Mouse (Mus musculus) myocyte (in vitro differentiated cells): ENCODE measurements around the gene Adamtsl3. TPM values are rescaled to one million over a fixed set of nuclear protein-coding genes. Genes with fewer than 3 reads are reported as not detected.

ENCODE experiments used
- H3K27me3 ChIP-seq: one replicate; pipeline ENCODE4 v1.6.1; 2011; ENCODE audit not compliant: control insufficient read depth, insufficient read depth, insufficient read length
- H3K36me3 ChIP-seq: one replicate; pipeline ENCODE4 v1.6.1; 2011; ENCODE audit not compliant: control insufficient read depth, insufficient read depth
- H3K4me2 ChIP-seq: one replicate; pipeline ENCODE4 v1.6.1; 2011; ENCODE audit warnings: low read depth, control low read depth
- H3K4me3 ChIP-seq: one replicate; pipeline ENCODE4 v1.5.1; 2011; ENCODE audit warnings: mild to moderate bottlenecking, control low read depth, moderate library complexity
- H3K79me2 ChIP-seq: one replicate; pipeline ENCODE4 v1.6.1; 2011; ENCODE audit not compliant: control insufficient read depth, insufficient read depth
- H3ac ChIP-seq: one replicate; pipeline ENCODE4 v1.6.1; 2011; ENCODE audit not compliant: control insufficient read depth, insufficient read length
- CEBPB ChIP-seq: IDR thresholded peaks from 2 replicates; pipeline ENCODE4 v1.6.1; 2011; ENCODE audit warnings: mild to moderate bottlenecking, moderate library complexity; ENCODE audit not compliant: poor library complexity, insufficient read depth, severe bottlenecking
- E2F4 ChIP-seq: IDR thresholded peaks from one replicate; pipeline ENCODE4 v1.6.1; 2011; ENCODE audit warnings: mild to moderate bottlenecking, control low read depth, moderate library complexity; ENCODE audit not compliant: insufficient read depth
- MAX ChIP-seq: IDR thresholded peaks from one replicate; pipeline ENCODE4 v1.6.1; 2011; ENCODE audit warnings: low read depth, mild to moderate bottlenecking, control low read depth
- MYOD1 ChIP-seq, 3 experiments: IDR thresholded peaks; one replicate each; pipeline ENCODE4 v1.6.1; 2011; ENCODE audit warnings: control low read depth in 2 of 3, low read depth in 2 of 3, mild to moderate bottlenecking in 2 of 3, moderate library complexity in 1 of 3; ENCODE audit not compliant: insufficient read length in 2 of 3, control insufficient read depth in 1 of 3
- MYOG ChIP-seq, 3 experiments: IDR thresholded peaks; one replicate each; pipeline ENCODE4 v1.6.1; 2011; ENCODE audit warnings: control low read depth in 2 of 3, low read depth in 2 of 3, mild to moderate bottlenecking in 2 of 3; ENCODE audit not compliant: insufficient read length in 2 of 3, control insufficient read depth in 1 of 3, insufficient read depth in 1 of 3
- POLR2A ChIP-seq: IDR thresholded peaks from one replicate; pipeline ENCODE4 v1.6.1; 2011; ENCODE audit warnings: low read depth, mild to moderate bottlenecking, control low read depth, moderate library complexity; ENCODE audit not compliant: insufficient read length
- POLR2AphosphoS2 ChIP-seq: IDR thresholded peaks from one replicate; pipeline ENCODE4 v1.6.1; 2011; ENCODE audit warnings: low read depth, control low read depth; ENCODE audit not compliant: insufficient read length
- REST ChIP-seq: IDR thresholded peaks from one replicate; pipeline ENCODE4 v1.6.1; 2011; ENCODE audit warnings: mild to moderate bottlenecking, control low read depth, moderate library complexity; ENCODE audit not compliant: insufficient read depth, insufficient read length
- SRF ChIP-seq: IDR thresholded peaks from one replicate; pipeline ENCODE4 v1.6.1; 2011; ENCODE audit warnings: low read depth; ENCODE audit not compliant: control insufficient read depth, insufficient read length
- TCF12 ChIP-seq: IDR thresholded peaks from one replicate; pipeline ENCODE4 v1.6.1; 2011; ENCODE audit warnings: mild to moderate bottlenecking, control low read depth; ENCODE audit not compliant: poor library complexity, insufficient read depth, severe bottlenecking
- TCF3 ChIP-seq: IDR thresholded peaks from one replicate; pipeline ENCODE4 v1.6.1; 2011; ENCODE audit warnings: low read depth, control low read depth; ENCODE audit not compliant: insufficient read length
- USF1 ChIP-seq: IDR thresholded peaks from one replicate; pipeline ENCODE4 v1.6.1; 2011; ENCODE audit warnings: low read depth, mild to moderate bottlenecking, control low read depth, moderate library complexity
- polyA plus RNA-seq: library from polyadenylated mRNA; unstranded; fragments of >200 nt; fragmentation: generic; extraction: Trizol; gene quantifications from one replicate; pipeline ENCODE4 v1.2.1, GENCODE M21; 2012; ENCODE audit warnings: missing spikeins

The Adamtsl3 gene
- polyA plus RNA-seq, 1 experiment, result 4.4 TPM

- TF ChIP-seq CEBPB, result no peak
- no peak for TF ChIP-seq POLR2AphosphoS2
- no peak for TF ChIP-seq MAX
- no peak for TF ChIP-seq E2F4
- TF ChIP-seq TCF12, result no peak
- TF ChIP-seq REST, result no peak
- no peak for TF ChIP-seq MYOG (IDR thresholded peaks at IDR 0.05; ENCODE audit: control insufficient read depth in 1 of 3, insufficient read depth in 1 of 3, insufficient read length in 2 of 3, low read depth in 2 of 3)
- TF ChIP-seq POLR2A, result no peak
- no peak for TF ChIP-seq USF1
- no peak for TF ChIP-seq TCF3
- no peak for TF ChIP-seq MYOD1 (IDR thresholded peaks at IDR 0.05; ENCODE audit: control insufficient read depth in 1 of 3, insufficient read length in 2 of 3, low read depth in 2 of 3)
- TF ChIP-seq SRF, result no peak
- Histone ChIP-seq H3ac (no peak overlapping the region), H3K27me3 (no peaks in the 10 kb centered on the region), H3K36me3 (peaks cover 7% of the 10 kb centered on the region), H3K79me2 (no peaks in the 10 kb centered on the region), H3K4me2 (no peak overlapping the region), H3K4me3 (no peak overlapping the region)
Measured at GRCm38 (mm10) chr7:82387121-82387520, 51.6 kb downstream of the Adamtsl3 start.

GRCm38 (mm10) chr7:82394435-82395186 is 59.1 kb downstream of the Adamtsl3 start:
- Histone ChIP-seq H3K4me2 (no peak overlapping the region), H3K4me3 (no peak overlapping the region), H3K36me3 (no peaks in the 10 kb centered on the region), H3K79me2 (no peaks in the 10 kb centered on the region), H3K27me3 (no peaks in the 10 kb centered on the region), H3ac (no peak overlapping the region)
- peak in 2 of 3 experiments; percentile 25 to 38 for TF ChIP-seq MYOD1 (IDR thresholded peaks at IDR 0.05; ENCODE audit: control insufficient read depth in 1 of 3, insufficient read length in 2 of 3, low read depth in 2 of 3)
- TF ChIP-seq POLR2AphosphoS2, result no peak

- no peaks in the 10 kb centered on the region for H3K79me2 ChIP-seq
- no peaks in the 10 kb centered on the region for H3K27me3 ChIP-seq
- H3K4me3 ChIP-seq, result no peak overlapping the region
- TF ChIP-seq MYOD1 (IDR thresholded peaks at IDR 0.05; ENCODE audit: control insufficient read depth in 1 of 3, insufficient read length in 2 of 3, low read depth in 2 of 3) (no peak), POLR2A (no peak)
- no peaks in the 10 kb centered on the region for H3K36me3 ChIP-seq
- no peak overlapping the region for H3ac ChIP-seq
- H3K4me2 ChIP-seq, result no peak overlapping the region
Measured at GRCm38 (mm10) chr7:82395239-82395638, 59.7 kb downstream of the Adamtsl3 start.

GRCm38 (mm10) chr7:82395751-82396512 is 60.4 kb downstream of the Adamtsl3 start:
- H3K36me3 ChIP-seq, result no peaks in the 10 kb centered on the region
- H3ac ChIP-seq, result no peak overlapping the region
- H3K4me3 ChIP-seq, result no peak overlapping the region
- no peaks in the 10 kb centered on the region for H3K79me2 ChIP-seq
- no peak overlapping the region for H3K4me2 ChIP-seq
- no peaks in the 10 kb centered on the region for H3K27me3 ChIP-seq
- TF ChIP-seq TCF12 (no peak), USF1 (no peak), POLR2A (no peak), REST (no peak)

- Histone ChIP-seq H3K36me3 (no peaks in the 10 kb centered on the region), H3ac (no peak overlapping the region), H3K27me3 (no peaks in the 10 kb centered on the region), H3K4me3 (no peak overlapping the region), H3K79me2 (no peaks in the 10 kb centered on the region), H3K4me2 (no peak overlapping the region)
- TF ChIP-seq REST (no peak), SRF (no peak), MYOD1 (IDR thresholded peaks at IDR 0.05; ENCODE audit: control insufficient read depth in 1 of 3, insufficient read length in 2 of 3, low read depth in 2 of 3) (no peak), E2F4 (no peak), TCF3 (no peak), MYOG (IDR thresholded peaks at IDR 0.05; ENCODE audit: control insufficient read depth in 1 of 3, insufficient read depth in 1 of 3, insufficient read length in 2 of 3, low read depth in 2 of 3) (no peak), TCF12 (no peak), USF1 (no peak), POLR2AphosphoS2 (no peak), POLR2A (no peak), CEBPB (no peak), MAX (no peak)
Measured at GRCm38 (mm10) chr7:82396869-82397268, 61.4 kb downstream of the Adamtsl3 start.
